Mouse (Mus musculus) retina, embryonic 14.5 days (tissue): ENCODE data around the gene Atf1.

Experiments used
- DNase-seq: peaks from one replicate; pipeline ENCODE4 v3.0.0-alpha.2; 2015; ENCODE audit warnings: low spot score

Atf1 gene

DNA sequence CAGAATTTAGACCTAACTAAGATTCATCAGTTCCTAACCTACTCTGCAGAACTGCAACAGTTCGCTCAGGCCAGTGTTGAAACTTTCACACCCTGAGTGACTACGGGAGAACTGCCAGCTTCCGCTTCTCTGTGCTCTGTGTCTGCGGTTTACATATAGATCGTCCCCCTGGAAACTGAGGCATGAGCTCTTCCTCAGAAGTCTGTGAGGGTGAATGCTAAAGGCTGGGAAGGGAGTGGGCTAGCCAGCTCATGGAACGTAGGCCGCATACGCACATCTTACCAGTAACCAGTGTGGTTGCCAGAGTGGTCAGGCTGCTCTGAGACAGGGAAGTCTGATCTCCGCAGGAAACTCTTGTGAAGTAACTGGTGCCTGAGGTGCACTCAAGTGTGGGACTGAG is 11.4 kb upstream of the Atf1 start:
- DNase-seq: no peak

- DNase-seq: no peak
These were observed 9.6 kb upstream of the Atf1 start for GRCm38 (mm10) chr15:100218018-100218417.

- no peak for DNase-seq
These were observed 8.2 kb upstream of the Atf1 start for GRCm38 (mm10) chr15:100219396-100219795.

DNA sequence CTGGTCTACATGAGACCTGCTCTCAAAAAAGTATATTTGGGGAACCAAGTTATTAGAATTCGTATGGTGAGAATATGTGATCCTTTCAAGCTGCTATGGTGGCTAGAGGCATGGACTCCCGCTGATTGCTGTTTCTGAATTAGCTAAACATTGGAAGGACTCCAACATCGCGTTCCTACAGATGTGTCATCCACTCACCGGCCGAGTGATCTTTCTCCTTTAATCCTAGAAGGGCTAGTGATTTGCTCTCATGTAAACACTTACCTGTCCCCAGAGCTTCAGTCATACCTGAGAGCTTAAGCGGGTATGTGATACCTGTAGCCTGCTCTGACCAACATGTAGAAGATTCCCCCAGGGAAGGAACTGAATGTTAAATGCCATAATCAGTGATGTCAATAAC is 6.7 kb upstream of the Atf1 start:
- DNase-seq: no peak

DNA sequence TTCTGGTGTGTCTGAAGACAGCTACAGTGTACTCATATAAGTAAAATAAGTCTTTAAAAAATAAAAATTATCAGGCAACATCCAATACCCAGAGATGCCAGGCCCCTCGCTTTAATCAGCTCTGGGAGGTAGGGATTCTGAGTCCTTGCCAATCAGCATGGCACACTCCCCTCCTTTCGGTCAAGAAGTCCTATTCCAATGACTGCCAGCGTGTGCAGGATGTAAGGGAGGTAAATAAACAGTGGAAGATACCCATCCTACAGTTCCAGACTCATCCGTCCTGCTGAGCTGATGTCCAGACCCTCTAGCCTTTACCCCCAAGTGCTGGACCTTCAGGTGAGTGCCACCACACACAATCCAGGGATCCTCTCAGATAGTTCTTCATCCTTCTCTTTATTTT is 2.2 kb upstream of the Atf1 start:
- DNase-seq: no peak

DNA sequence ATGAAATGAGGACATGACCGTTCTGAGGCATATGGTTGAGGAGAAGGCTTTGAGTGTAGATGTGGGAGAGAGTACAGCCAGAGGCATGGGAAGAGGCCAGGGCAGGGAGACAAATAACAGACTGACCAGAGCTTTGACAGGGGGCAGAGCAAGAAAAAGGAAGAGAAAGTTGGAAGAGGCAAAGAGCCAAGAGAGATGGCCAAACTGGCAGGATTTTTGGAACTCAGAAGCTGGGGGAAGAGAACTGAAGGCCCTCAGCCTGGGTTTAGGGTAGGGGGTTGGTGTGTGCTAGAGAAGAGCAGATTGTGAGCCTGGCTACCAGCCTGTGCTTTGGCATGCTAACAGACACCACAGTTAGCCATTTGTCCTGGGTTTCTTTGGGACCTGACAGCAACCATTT is 1.7 kb upstream of the Atf1 start:
- DNase-seq: no peak

DNA sequence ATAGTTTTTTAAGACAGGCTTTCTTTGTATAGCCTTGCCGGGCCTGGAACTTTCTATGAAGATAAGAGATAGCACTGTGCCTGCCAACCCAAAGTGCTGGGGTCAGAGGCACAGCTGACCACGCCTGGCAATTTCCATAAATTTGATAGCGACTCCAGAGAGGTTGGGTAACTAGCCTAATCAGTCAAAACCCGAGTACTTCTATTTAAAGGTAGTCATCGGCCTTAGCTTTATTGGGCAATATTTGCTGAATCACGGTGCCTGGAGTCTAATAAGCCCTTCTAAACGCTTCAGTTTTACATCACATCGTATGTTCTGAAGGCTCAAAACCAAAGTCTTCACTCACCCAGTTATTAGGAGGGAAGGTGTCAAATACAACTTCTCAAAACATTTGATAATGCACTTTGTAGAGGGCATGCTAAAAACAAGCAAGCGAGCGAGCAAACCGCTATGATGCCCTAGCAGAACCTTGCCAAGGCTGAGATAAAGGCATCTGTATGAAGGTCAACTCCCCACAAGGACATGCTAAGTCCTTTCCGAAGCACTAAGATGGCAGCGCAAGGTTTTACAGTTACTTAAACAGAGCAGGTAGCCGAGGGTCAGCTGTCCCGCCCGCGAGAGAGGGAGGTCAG is 472 bp upstream of the Atf1 start:
- no peak for DNase-seq

- DNase-seq: peak; percentile 55
These were observed 1.1 kb downstream of the Atf1 start for GRCm38 (mm10) chr15:100228535-100229336.

DNA sequence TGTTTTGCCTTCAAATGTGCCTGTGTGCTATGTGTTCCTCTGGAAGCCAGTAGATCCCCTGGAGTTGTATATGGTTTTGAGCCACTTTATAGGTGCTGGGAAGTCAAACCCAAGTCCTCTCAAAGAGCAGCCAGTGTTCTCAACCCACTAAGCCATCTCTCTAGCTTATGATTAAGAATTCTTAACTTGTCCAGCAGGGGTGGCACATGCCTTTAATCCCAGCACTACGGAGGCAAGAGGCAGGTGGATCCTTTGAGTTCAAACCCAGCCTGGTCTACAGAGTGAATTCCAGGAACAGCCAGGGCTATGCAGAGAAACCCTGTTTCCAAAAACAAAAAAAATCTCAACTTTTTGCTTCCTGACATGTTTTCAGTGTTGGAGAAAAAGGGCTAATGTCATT is 3.0 kb downstream of the Atf1 start:
- DNase-seq: peak; percentile 19

DNA sequence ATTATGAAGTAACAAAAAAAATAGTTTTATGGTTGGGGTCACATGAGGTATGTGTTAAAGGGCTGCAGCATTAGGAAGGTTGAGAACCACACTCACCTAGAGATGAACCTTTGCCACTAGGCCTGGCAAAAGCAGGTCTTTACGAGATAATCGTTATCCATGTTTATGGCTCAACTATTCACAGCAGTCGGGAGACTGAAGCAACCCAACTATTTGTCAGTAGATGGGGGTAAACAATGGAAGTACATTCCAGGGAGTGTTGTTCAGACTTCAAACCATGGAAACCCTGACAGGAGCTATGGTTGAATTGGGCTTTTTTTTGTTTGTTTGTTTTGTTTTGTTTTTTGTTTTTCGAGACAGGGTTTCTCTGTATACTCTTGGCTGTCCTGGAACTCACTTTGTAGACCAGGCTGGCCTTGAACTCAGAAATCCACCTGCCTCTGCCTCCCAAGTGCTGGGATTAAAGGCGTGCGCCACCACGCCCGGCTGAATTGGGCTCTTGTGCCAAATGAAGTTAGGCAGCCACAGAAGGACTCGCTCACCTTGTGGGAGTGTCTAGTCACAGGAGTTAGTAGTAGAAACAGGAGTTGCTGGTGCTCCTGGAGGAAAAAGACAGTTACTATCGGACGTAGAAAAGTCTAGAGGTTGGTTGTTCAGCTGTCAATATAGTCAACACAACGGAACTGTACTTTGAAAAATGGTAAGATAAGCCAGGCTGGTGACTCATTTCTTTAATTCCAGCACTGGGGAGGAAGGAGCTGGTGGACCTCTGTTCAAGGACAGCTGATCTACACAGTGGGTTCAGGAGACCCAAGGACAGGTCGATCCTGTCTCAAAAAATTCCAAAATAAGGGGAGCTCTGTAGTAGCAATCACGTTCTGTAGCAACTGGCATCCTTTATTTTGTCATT is 4.3 kb downstream of the Atf1 start:
- DNase-seq: no peak

- DNase-seq: no peak
These were observed 7.8 kb downstream of the Atf1 start for GRCm38 (mm10) chr15:100235208-100235965.

GRCm38 (mm10) chr15:100236952-100237351 is 9.3 kb downstream of the Atf1 start:
- DNase-seq: no peak

- DNase-seq: no peak
These were observed 14.2 kb downstream of the Atf1 start for GRCm38 (mm10) chr15:100241780-100242179.

DNA sequence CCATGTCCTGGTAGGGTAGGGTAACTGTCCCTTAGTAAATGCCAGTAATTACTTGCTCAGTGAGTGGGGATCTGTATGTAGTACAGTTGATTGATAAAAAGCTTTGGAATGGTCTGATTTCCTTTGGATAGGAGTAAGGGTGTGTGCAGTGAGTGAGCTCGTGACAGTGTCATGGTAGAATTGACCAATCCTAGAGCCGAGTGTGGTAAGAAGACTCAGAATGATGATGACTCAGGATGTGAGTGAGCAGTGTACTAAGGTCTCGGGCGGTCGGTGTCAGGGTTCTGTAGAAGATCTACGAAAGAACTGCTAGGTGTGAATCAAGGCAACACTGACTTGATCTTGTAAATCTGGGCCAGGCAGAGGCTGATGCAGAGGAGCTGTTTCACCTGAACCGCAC is 18.3 kb downstream of the Atf1 start:
- DNase-seq: no peak

- DNase-seq: no peak
These were observed 19.7 kb downstream of the Atf1 start for GRCm38 (mm10) chr15:100247296-100247695.

GRCm38 (mm10) chr15:100248665-100249433 is 21.2 kb downstream of the Atf1 start:
- DNase-seq: no peak

DNA sequence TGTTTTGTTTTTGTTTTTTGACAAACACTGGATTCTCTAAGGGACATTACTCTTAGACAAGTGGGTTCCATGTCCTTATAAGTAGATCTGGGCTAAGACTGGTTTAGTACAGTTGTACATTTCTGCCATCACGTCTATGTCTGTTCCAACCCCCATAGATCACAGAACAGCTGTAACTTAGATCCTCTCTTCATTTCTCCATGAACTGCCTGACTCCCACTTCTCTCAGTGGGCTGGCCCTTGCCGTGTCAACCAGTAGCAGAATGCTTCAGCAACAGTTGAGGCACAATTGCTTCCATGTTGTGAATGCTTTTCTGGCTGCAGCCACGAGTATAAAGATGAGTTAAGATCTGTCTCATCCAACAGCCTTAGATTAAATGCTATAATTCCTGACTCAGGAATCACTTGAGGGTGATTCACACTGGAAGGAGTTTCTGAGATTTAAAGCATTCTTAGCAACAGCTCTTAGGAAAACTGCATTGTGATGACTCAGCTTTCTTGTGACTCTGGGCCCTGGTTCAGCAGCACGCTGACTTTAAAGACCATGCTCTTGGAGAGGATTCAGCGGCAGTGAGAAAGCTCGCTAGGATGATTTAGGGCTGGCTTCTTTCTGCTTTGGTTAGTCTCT is 23.6 kb downstream of the Atf1 start:
- DNase-seq: no peak

DNA sequence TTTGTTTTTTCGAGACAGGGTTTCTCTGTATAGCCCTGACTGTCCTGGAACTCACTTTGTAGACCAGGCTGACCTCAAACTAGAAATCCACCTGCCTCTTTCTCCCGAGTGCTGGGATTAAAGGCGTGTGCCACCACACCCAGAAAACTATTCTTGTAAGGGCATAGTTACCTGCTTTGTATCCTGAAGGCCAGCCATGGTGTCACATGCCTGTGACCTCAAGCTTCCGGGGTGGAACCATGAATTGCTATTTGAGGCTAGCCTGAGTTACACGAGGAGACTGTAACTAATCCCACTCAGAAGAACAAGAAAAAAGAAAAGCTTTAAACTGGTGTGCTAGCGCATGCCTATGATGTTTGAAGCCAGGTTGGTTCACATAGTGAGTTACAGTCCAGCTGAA is 28.8 kb downstream of the Atf1 start:
- no peak for DNase-seq

- no peak for DNase-seq
These were observed 29.7 kb downstream of the Atf1 start for GRCm38 (mm10) chr15:100257305-100257704.

- no peak for DNase-seq
These were observed 31.2 kb downstream of the Atf1 start for GRCm38 (mm10) chr15:100258646-100259425.
